Mouse (Mus musculus): ENCODE measurements around the gene Fat4.

GRCm38 (mm10) chr3:38888111-38888510 is 1.4 kb downstream of the Fat4 start:
- TF ChIP-seq CTCF (IDR thresholded peaks at IDR 0.05; ENCODE audit: extremely low read depth, insufficient read depth, insufficient read length, insufficient replicate concordance): no peak
- no peak for TF ChIP-seq POLR2A (IDR thresholded peaks at IDR 0.05; ENCODE audit: low read depth, low read length)
